Mouse (Mus musculus): ENCODE results near the gene Filip1l. TPM values are rescaled to one million over a fixed set of nuclear protein-coding genes. Genes with fewer than 3 reads are reported as not detected.

The Filip1l gene
- 1.9 and 2.3 TPM in 2 replicates for polyA plus RNA-seq (2015; fragmentation: Nextera tagmentation; extraction: Ambion mirVana)

GRCm38 (mm10) chr16:57352751-57353150 is at the start of gene Filip1l:
Filip1l (plus strand) TSS chr16:57353093.
- Histone ChIP-seq H3K27ac (replicated peaks) (no peak within 1 kb of the TSS), H3K4me1 (no peaks in the 10 kb centered on the region; the same call in 1 of the 2 replicates), H3K36me3 (no peaks in the 10 kb centered on the region), H3K9ac (replicated peaks) (no peak within 1 kb of the TSS), H3K4me2 (replicated peaks) (no peak within 1 kb of the TSS), H3K9me3 (no peaks in the 10 kb centered on the region), H3K27me3 (no peaks in the 10 kb centered on the region), H3K4me3 (no peak within 1 kb of the TSS)
- 86% methylated on average over 6 of the region's 6 CpGs for WGBS
- ATAC-seq (replicated peaks) = no peak

DNA sequence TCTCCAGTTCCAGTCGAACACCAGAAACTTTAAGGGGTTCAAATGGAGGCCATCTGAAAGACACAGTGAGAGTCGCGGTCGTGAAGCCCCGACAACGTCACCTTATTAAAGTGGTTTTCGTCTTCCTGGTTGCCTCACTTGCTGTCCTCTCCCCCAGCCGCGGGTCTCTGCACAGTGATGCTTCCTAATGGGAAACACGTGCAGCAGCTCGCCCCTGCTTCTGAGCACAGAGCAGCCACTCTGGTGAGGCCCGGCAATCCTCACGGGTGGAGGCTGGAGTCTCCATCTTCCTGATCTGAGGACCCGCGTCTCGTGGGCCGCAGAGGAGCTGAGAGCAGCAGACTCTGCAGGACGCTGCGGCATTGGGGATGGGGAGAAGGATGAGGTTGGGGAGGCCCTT is 49.2 kb upstream of the Filip1l start:
- ATAC-seq (replicated peaks) = no peak; the same call in 1 of the 2 replicates
- WGBS = 73% methylated on average over 19 of the region's 19 CpGs
- Histone ChIP-seq H3K27me3 (no peaks in the 10 kb centered on the region), H3K27ac (replicated peaks) (no peak overlapping the region), H3K4me1 (no peaks in the 10 kb centered on the region), H3K36me3 (no peaks in the 10 kb centered on the region), H3K4me3 (no peak overlapping the region), H3K4me2 (replicated peaks) (no peak overlapping the region), H3K9me3 (no peaks in the 10 kb centered on the region), H3K9ac (replicated peaks) (no peak overlapping the region)

DNA sequence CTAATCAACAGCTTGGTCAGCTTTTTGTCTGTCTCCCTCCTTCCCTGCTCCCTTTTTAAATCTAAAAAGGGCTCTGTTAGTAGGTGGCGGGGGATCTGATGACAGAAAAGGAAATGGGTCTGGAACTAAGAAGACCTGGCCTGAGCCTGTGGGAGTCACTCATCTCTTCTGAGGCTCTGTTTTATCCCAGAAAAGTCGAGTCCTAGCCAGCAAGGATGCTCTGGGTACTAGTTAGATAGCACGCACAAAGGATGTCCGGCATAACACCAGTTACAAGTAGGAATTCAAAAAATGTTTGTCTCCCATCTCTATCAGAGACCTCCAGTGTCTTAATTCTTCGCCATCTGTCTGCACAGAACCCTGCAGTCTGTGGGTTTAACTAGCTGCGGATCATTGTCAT is 47.4 kb upstream of the Filip1l start:
- Histone ChIP-seq H3K4me2 (replicated peaks) (no peak overlapping the region), H3K9ac (replicated peaks) (no peak overlapping the region), H3K27ac (replicated peaks) (no peak overlapping the region), H3K4me3 (no peak overlapping the region), H3K4me1 (no peaks in the 10 kb centered on the region), H3K9me3 (no peaks in the 10 kb centered on the region), H3K27me3 (no peaks in the 10 kb centered on the region), H3K36me3 (no peaks in the 10 kb centered on the region)
- ATAC-seq (replicated peaks) = no peak
- 85% methylated on average over 6 of the region's 6 CpGs for WGBS

DNA sequence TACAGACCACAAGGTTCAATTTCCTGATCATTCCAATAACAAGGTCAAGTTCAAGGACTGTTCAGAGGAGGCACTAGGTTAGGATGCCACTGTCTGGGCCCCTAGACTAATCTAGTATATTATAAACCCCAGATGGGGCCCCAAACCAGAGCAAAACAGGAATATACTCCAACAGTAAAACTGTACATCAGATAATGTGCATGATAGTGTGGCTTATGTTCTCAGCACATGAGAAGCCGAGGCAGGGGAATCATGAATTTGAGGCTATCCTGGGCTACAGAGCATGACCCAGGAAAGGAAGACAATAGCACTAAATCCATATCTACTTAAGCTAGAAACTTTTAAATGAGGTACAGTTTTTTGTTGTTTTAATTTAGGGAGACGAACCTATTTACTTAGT is 40.8 kb upstream of the Filip1l start:
- no peak overlapping the region for H3K4me2 ChIP-seq (replicated peaks)
- H3K36me3 ChIP-seq = no peaks in the 10 kb centered on the region
- no peaks in the 10 kb centered on the region for H3K9me3 ChIP-seq
- no peak overlapping the region for H3K27ac ChIP-seq (replicated peaks)
- H3K4me3 ChIP-seq = no peak overlapping the region
- no peak overlapping the region for H3K9ac ChIP-seq (replicated peaks)
- 91% methylated on average over 2 of the region's 2 CpGs for WGBS
- ATAC-seq (replicated peaks) = no peak
- H3K27me3 ChIP-seq = no peaks in the 10 kb centered on the region
- 0 out of 2 replicates have a peak, but pooled peaks cover 2% of the 10 kb centered on the region for H3K4me1 ChIP-seq

DNA sequence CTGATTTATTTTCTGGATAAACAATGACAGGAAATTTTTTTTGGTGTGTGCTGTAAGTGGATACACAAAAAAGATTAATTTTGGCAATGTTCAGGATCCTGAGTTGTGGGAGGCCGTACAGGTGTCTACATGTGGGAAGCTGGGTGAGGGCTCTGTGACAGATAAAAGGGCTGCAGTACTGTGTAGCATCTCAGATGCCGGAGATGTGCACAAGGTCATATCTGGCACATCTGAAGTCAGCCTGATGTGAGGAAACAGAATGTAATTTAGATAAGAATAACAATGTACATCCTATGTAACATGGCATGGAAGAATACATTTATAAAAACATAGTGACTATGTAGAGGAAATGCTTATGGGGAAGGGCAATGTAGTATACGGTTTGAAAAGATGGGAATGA is 39.4 kb upstream of the Filip1l start:
- Histone ChIP-seq H3K27me3 (no peaks in the 10 kb centered on the region), H3K4me2 (replicated peaks) (no peak overlapping the region), H3K36me3 (no peaks in the 10 kb centered on the region), H3K27ac (replicated peaks) (no peak overlapping the region), H3K9me3 (no peaks in the 10 kb centered on the region), H3K4me3 (no peak overlapping the region), H3K4me1 (0 out of 2 replicates have a peak, but pooled peaks cover 2% of the 10 kb centered on the region), H3K9ac (replicated peaks) (no peak overlapping the region)
- no peak for ATAC-seq (replicated peaks)
- 90% methylated on average over 3 of the region's 3 CpGs for WGBS

DNA sequence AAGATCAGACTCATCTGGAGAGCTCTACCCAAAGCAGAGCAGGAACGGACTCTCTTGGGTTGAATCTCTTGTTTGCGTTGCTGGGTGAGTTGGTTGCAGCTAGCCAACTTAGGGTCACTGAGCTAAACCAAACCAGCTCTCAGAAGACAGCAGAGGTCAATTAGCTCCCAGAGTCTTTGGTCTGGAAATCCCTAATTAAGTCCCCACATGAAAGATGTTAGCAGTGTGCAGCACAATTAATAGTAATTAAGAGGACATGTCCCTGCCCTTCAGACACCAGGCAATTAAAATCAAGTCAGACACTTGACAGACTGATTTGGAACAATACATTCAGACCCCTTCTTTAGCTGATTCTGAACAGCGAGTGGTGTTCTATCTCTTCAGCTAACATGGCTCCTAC is 38.7 kb upstream of the Filip1l start:
- H3K4me2 ChIP-seq (replicated peaks) = no peak overlapping the region
- no peak overlapping the region for H3K4me3 ChIP-seq
- no peak overlapping the region for H3K9ac ChIP-seq (replicated peaks)
- H3K27ac ChIP-seq (replicated peaks) = no peak overlapping the region
- H3K9me3 ChIP-seq = no peaks in the 10 kb centered on the region
- H3K27me3 ChIP-seq = no peaks in the 10 kb centered on the region
- 35% methylated on average over 3 of the region's 3 CpGs for WGBS
- no peaks in the 10 kb centered on the region for H3K36me3 ChIP-seq
- 0 out of 2 replicates have a peak, but pooled peaks cover 2% of the 10 kb centered on the region for H3K4me1 ChIP-seq
- ATAC-seq (replicated peaks) = no peak

DNA sequence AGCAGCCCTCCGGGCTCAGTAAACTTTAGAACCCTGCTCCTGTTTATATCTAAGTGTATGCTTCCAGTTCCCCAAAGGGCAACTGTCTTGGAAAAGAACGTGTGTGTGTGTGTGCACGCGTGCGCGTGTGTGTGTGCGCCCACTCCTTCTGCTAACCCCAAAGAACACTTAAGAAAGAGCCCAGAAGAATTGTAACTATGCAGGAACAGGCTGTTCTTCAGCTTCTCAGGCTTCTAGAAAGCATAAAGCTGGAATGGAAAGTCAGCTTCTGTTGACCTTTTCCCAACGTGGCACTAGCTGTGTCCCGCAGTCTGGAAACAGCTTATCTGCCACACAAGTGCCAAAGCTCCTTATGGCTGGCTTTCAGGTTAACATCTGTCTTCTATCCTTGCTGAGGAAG is 37.9 kb upstream of the Filip1l start:
- ATAC-seq (replicated peaks) = no peak

GRCm38 (mm10) chr16:57317127-57317526 is 35.8 kb upstream of the Filip1l start:
- 0 out of 2 replicates have a peak, but pooled peaks cover 2% of the 10 kb centered on the region for H3K4me1 ChIP-seq
- ATAC-seq (replicated peaks) = no peak
- 75% methylated on average over 4 of the region's 4 CpGs for WGBS
- no peak overlapping the region for H3K4me2 ChIP-seq (replicated peaks)
- no peak overlapping the region for H3K4me3 ChIP-seq
- H3K9ac ChIP-seq (replicated peaks) = no peak overlapping the region
- no peaks in the 10 kb centered on the region for H3K9me3 ChIP-seq
- no peak overlapping the region for H3K27ac ChIP-seq (replicated peaks)
- H3K27me3 ChIP-seq = no peaks in the 10 kb centered on the region
- no peaks in the 10 kb centered on the region for H3K36me3 ChIP-seq

More for the DNA sequence above, 37.9 kb upstream of the Filip1l start:
- H3K4me2 ChIP-seq (replicated peaks) = no peak overlapping the region
- WGBS = 92% methylated on average over 9 of the region's 9 CpGs
- H3K4me1 ChIP-seq = 0 out of 2 replicates have a peak, but pooled peaks cover 2% of the 10 kb centered on the region
- no peak overlapping the region for H3K4me3 ChIP-seq
- H3K9ac ChIP-seq (replicated peaks) = no peak overlapping the region
- H3K9me3 ChIP-seq = no peaks in the 10 kb centered on the region
- no peak overlapping the region for H3K27ac ChIP-seq (replicated peaks)
- H3K36me3 ChIP-seq = no peaks in the 10 kb centered on the region
- no peaks in the 10 kb centered on the region for H3K27me3 ChIP-seq

GRCm38 (mm10) chr16:57317882-57318636 is 34.8 kb upstream of the Filip1l start:
- H3K27me3 ChIP-seq = no peaks in the 10 kb centered on the region
- WGBS = 75% methylated on average over 13 of the region's 13 CpGs
- H3K4me3 ChIP-seq = no peak overlapping the region
- H3K4me2 ChIP-seq (replicated peaks) = no peak overlapping the region
- H3K27ac ChIP-seq (replicated peaks) = no peak overlapping the region
- H3K9ac ChIP-seq (replicated peaks) = no peak overlapping the region
- no peaks in the 10 kb centered on the region for H3K9me3 ChIP-seq
- H3K36me3 ChIP-seq = no peaks in the 10 kb centered on the region
- no peak for ATAC-seq (replicated peaks)
- H3K4me1 ChIP-seq = 0 out of 2 replicates have a peak, but pooled peaks cover 2% of the 10 kb centered on the region

DNA sequence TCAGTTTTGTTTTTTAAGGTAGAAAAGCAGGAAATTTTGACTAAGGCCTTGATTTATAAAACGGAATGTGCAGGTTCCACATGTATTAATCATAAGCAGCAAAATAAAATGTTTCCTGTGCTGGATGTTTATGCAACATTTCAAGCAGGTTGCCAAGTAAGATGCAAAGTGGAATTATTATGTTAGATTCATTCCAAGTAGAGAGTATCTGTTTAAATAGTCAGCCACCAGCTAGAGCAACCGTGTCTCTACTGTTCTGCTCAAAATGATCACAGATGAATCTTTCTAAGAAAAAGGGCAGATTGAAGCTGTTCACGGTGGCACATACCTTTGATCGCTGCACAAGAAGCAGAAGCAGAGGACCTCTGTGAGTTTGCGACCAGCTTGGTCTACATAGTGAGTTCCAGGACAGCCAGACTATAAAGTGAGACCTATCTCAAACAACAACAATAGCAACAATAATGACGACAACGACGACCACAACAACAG is 34.2 kb upstream of the Filip1l start:
- Histone ChIP-seq H3K36me3 (no peaks in the 10 kb centered on the region), H3K9ac (replicated peaks) (no peak overlapping the region), H3K4me3 (no peak overlapping the region), H3K27me3 (no peaks in the 10 kb centered on the region), H3K27ac (replicated peaks) (no peak overlapping the region), H3K4me2 (replicated peaks) (no peak overlapping the region), H3K4me1 (0 out of 2 replicates have a peak, but pooled peaks cover 2% of the 10 kb centered on the region), H3K9me3 (no peaks in the 10 kb centered on the region)
- 86% methylated on average over 8 of the region's 8 CpGs for WGBS
- no peak for ATAC-seq (replicated peaks)

- no peaks in the 10 kb centered on the region for H3K9me3 ChIP-seq
- 57% methylated on average over 7 of the region's 7 CpGs for WGBS
- ATAC-seq (replicated peaks) = no peak
Measured at GRCm38 (mm10) chr16:57319284-57320124, 33.4 kb upstream of the Filip1l start.

DNA sequence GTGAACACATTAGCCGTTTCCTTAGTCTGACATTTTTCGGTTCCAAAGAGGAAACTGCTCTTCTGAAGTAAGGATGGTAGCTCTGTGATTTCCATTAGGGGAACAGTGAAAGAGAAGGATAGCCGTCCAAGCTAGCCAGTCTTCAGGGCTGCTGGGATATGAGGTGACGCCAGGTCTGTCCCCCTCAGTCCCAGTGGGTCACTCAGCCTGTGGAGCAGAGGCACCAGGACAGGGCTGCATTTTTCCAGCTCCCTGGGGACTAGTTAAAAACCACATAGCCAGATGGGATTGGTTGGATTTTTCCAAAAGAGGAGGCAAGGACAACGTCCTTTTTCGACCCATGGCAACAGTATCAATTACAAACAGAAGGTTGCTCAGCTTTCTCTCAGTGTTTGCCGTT is 25.9 kb upstream of the Filip1l start:
- Histone ChIP-seq H3K4me1 (no peaks in the 10 kb centered on the region), H3K9ac (replicated peaks) (no peak overlapping the region), H3K4me3 (no peak overlapping the region), H3K27ac (replicated peaks) (no peak overlapping the region), H3K9me3 (no peaks in the 10 kb centered on the region), H3K4me2 (replicated peaks) (no peak overlapping the region), H3K36me3 (no peaks in the 10 kb centered on the region), H3K27me3 (no peaks in the 10 kb centered on the region)
- 87% methylated on average over 7 of the region's 7 CpGs for WGBS
- ATAC-seq (replicated peaks) = no peak

More at GRCm38 (mm10) chr16:57319284-57320124, 33.4 kb upstream of the Filip1l start:
- no peak overlapping the region for H3K4me3 ChIP-seq
- no peaks in the 10 kb centered on the region for H3K36me3 ChIP-seq
- no peak overlapping the region for H3K9ac ChIP-seq (replicated peaks)
- H3K4me2 ChIP-seq (replicated peaks) = no peak overlapping the region
- no peak overlapping the region for H3K27ac ChIP-seq (replicated peaks)
- H3K27me3 ChIP-seq = no peaks in the 10 kb centered on the region
- no peaks in the 10 kb centered on the region for H3K4me1 ChIP-seq
